Comparison of ENCODE assay signal across 8 mouse cellular contexts in genomic region chr16:46498421-46498789, GRCm38 (mm10). TPM values are rescaled to one million over a fixed set of nuclear protein-coding genes. Genes with fewer than 3 reads are reported as not detected.
A peak's percentile ranks its signal among the peaks of the same experiment; 100 is the strongest.
DNase-seq lines count a peak whose midpoint lies in the region; ATAC-seq and TF ChIP-seq lines count a peak whose summit lies in the region.

Gene Nectin3, minus strand, starts transcription at chr16:46498525.

- no peak for TF ChIP-seq CTCF in lung, embryonic 14.5 days (IDR thresholded peaks at IDR 0.05; ENCODE audit: low read depth)
- TF ChIP-seq CTCF in cortical plate, adult 2 months (IDR thresholded peaks at IDR 0.05; ENCODE audit: extremely low read depth, insufficient read depth, low read length), result no peak

- WGBS in lung, embryonic 14.5 days, result 4% methylated on average over 4 of the region's 4 CpGs
- 4% methylated on average over 4 of the region's 4 CpGs for WGBS in limb, embryonic 10.5 days
- 10% methylated on average over 4 of the region's 4 CpGs for WGBS in stomach, embryonic 15.5 days

- no peak for DNase-seq in lung, embryonic 14.5 days
- no peak for DNase-seq in lung, postnatal 10 days
- DNase-seq in heart, postnatal 10 days, result no peak
- DNase-seq in limb, embryonic 10.5 days (ENCODE audit: low spot score), result no peak
- no peak for DNase-seq in cerebellum, adult 9-11 months
- no peak for DNase-seq in cerebellum, adult 8-10 months

- intact Hi-C loops in heart, postnatal 10 days (cut with DNase I), result loop anchor here (5.0 to 10.0 kb wide), 3 partner anchors 84 to 656 kb away; partner anchors contain the start of gene Cd96

- peak within 1 kb of the TSS; percentile 67 for H3K9ac ChIP-seq in lung, embryonic 14.5 days
- H3K9ac ChIP-seq in stomach, embryonic 15.5 days, result peak within 1 kb of the TSS; percentile 50

- no peak for ATAC-seq in lung, embryonic 14.5 days (ENCODE audit: insufficient read depth)
- ATAC-seq in stomach, embryonic 15.5 days (ENCODE audit: insufficient read depth, low FRiP score, low read depth), result no peak

- H3K27me3 ChIP-seq in lung, embryonic 14.5 days (ENCODE audit: insufficient read depth, low read length), result no peaks in the 10 kb centered on the region
- peaks cover 14% of the 10 kb centered on the region for H3K27me3 ChIP-seq in limb, embryonic 10.5 days (ENCODE audit: low read depth, poor library complexity, severe bottlenecking)
- H3K27me3 ChIP-seq in stomach, embryonic 15.5 days (replicated peaks), result no peaks in the 10 kb centered on the region

- H3K4me3 ChIP-seq in lung, embryonic 14.5 days (ENCODE audit: low read depth, low read length), result peak within 1 kb of the TSS; percentile 86
- peak within 1 kb of the TSS; percentile 94 for H3K4me3 ChIP-seq in cortical plate, adult 2 months (ENCODE audit: insufficient read depth, low read length)
- peak within 1 kb of the TSS; percentile 74 for H3K4me3 ChIP-seq in limb, embryonic 10.5 days
- H3K4me3 ChIP-seq in stomach, embryonic 15.5 days (replicated peaks), result peak within 1 kb of the TSS; percentile 89

- H3K9me3 ChIP-seq in lung, embryonic 14.5 days (ENCODE audit: low read depth, low read length), result no peaks in the 10 kb centered on the region
- no peaks in the 10 kb centered on the region for H3K9me3 ChIP-seq in limb, embryonic 10.5 days (replicated peaks)
- H3K9me3 ChIP-seq in stomach, embryonic 15.5 days, result no peaks in the 10 kb centered on the region

- H3K27ac ChIP-seq in lung, embryonic 14.5 days (ENCODE audit: low read depth), result peak within 1 kb of the TSS; percentile 98
- peak within 1 kb of the TSS; percentile 74 for H3K27ac ChIP-seq in cortical plate, adult 2 months (ENCODE audit: insufficient read depth, low read length)
- H3K27ac ChIP-seq in limb, embryonic 10.5 days, result peak within 1 kb of the TSS; percentile 94
- peak within 1 kb of the TSS; percentile 95 for H3K27ac ChIP-seq in stomach, embryonic 15.5 days

- peak within 1 kb of the TSS; percentile 77 for H3K4me2 ChIP-seq in lung, embryonic 14.5 days
- peak within 1 kb of the TSS; percentile 89 for H3K4me2 ChIP-seq in stomach, embryonic 15.5 days

- H3K36me3 ChIP-seq in lung, embryonic 14.5 days (ENCODE audit: insufficient read depth), result no peaks in the 10 kb centered on the region
- H3K36me3 ChIP-seq in limb, embryonic 10.5 days, result no peaks in the 10 kb centered on the region
- H3K36me3 ChIP-seq in stomach, embryonic 15.5 days, result no peaks in the 10 kb centered on the region

- TF ChIP-seq POLR2A in cortical plate, adult 2 months (IDR thresholded peaks at IDR 0.05; ENCODE audit: extremely low read depth, insufficient read depth, low read length), result no peak

- H3K4me1 ChIP-seq in lung, embryonic 14.5 days (ENCODE audit: insufficient read depth), result peaks cover 12% of the 10 kb centered on the region; the same call in 1 of the 2 replicates
- no peaks in the 10 kb centered on the region for H3K4me1 ChIP-seq in cortical plate, adult 2 months (ENCODE audit: control insufficient read depth, insufficient read depth, low read length)
- peaks cover 16% of the 10 kb centered on the region for H3K4me1 ChIP-seq in limb, embryonic 10.5 days
- H3K4me1 ChIP-seq in stomach, embryonic 15.5 days, result peaks cover 7% of the 10 kb centered on the region; the same call in 1 of the 2 replicates

RNA-seq across cellular contexts. Expression of gene Nectin3, which starts in this region (rescaled TPM):
- polyA plus RNA-seq in lung, embryonic 14.5 days (2014; fragmentation: Nextera tagmentation; extraction: Ambion mirVana), result 43.8 and 44.5 TPM in 2 replicates
- polyA plus RNA-seq in cortical plate, adult 2 months (2012; rRNA removed), result 21.9 and 24.0 TPM in 2 replicates
- total RNA-seq in heart, postnatal 10 days (2021), result 10 to 100 TPM; 20.8 to 21.5 TPM
- polyA plus RNA-seq in limb, embryonic 10.5 days (2016; fragmentation: Nextera tagmentation; extraction: Ambion mirVana), result 23.9 and 25.9 TPM in 2 replicates
- 26.3 and 29.8 TPM in 2 replicates for polyA plus RNA-seq in stomach, embryonic 15.5 days (2015; fragmentation: Nextera tagmentation; extraction: Ambion mirVana)
